Mouse (Mus musculus) spleen, postnatal 36 days (tissue): ENCODE measurements at regions not wholly inside any gene's neighbourhood (a gene's known extent, or its start where the extent isn't known, plus 50 kb on each side); places are given as distances from the start of the nearest gene placed in this dataset.

ENCODE experiments used
- DNase-seq, 2 experiments: peaks; one replicate each; pipeline ENCODE4 v3.0.0; 2022; ENCODE audit warnings: low spot score in 2 of 2, mixed read lengths in 1 of 2

DNA sequence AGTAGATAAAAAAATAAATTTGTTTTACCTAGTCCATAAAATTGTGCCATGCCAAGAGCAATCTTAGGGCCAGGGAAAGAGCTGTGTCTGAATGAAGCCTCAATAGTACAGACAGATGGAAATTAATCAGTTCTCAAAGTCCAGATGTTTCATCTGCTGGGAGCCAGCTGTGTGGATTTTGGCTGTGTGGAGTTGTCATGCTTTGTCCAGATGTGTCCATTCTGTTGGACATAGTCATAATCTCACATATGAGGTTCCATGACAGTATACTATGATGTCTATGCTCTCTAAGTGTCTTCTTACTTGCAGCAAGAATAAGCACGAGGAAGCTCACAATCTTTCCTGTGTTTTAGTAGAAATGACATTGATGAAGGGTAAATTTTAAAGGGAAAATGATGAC, 105.8 kb upstream of the 4933415F23Rik start:
- DNase-seq, result no peak

DNA sequence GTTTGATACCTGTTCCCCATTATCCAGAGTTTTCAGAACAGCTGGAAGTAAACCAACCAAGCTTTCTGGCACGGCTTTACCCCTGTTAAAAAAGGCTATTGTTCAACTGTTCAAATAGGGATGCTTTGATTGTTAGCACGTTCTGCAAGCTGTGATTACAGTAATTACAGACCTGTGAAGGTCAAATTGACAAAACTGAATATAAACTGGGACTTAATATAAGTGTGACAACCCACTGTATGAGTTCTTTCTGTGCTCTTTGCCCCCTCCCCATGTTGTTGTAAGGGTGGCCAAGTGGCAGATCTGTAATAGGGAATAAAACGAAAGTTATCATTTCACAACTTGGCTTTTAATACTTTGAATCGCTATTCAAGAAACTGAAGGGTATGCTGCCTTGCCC, 105.0 kb upstream of the 4933415F23Rik start:
- DNase-seq, result no peak

DNA sequence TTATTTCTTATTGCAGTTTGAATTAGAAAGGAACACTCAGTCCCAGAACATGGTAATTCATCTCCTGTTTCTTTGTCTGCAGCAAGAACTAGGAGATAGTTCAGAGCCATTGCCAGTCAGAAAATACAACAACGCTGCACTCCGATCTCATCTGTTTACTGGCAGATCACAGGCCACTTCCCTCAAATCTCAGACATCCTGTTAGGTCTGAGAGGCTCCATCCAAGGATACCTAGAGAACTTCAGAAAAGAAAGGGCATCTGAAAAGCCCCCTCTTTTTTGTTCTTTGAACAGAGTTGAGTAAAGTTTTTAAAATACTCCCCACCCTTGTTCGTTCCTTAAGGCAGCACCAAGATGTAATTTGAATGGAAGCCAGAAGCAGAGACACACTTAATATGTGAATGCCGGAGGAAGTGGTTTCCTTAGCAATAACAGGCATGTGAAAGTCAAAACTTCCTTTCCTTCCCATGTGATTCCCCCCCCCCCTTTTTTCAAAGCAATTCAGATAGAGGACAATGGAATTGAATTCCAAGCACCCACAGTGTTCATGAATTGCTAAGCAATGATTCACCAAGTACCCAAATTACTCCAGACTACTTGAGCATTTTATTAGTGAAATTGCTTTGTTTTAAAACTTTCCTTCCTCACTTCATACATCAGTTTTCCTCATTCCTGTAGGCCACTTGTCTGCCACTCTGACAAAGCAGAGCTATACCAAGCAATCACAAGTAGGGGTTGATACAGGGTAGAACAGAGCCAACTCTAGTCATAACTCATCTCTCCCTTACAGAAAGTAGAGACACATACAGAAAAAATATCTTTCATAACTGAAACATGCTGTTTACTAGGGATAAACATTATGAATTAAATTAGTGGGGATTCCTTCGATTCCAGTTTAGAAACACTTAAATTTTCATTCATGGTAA, 100.7 kb upstream of the 4933415F23Rik start:
- no peak for DNase-seq

DNA sequence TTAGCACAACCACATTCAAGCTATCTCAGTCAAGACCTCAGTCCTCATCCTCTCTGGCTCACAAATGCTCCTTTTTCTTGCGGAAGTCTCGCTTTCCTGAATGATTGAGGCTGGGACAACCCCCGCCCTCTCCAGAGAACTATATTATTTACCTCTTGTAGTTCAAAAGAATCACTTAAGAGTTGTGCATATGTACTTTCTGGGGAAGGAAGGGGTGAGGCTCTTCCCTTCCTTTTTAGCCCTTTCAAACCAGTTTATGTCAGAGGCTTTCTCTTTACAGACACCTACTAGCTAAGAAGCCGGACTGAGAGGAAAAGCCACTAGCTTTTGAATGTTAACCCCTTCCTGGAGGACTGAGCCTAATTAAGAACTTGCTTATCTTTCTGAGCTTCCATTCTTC, 98.4 kb upstream of the 4933415F23Rik start:
- DNase-seq, result no peak

DNA sequence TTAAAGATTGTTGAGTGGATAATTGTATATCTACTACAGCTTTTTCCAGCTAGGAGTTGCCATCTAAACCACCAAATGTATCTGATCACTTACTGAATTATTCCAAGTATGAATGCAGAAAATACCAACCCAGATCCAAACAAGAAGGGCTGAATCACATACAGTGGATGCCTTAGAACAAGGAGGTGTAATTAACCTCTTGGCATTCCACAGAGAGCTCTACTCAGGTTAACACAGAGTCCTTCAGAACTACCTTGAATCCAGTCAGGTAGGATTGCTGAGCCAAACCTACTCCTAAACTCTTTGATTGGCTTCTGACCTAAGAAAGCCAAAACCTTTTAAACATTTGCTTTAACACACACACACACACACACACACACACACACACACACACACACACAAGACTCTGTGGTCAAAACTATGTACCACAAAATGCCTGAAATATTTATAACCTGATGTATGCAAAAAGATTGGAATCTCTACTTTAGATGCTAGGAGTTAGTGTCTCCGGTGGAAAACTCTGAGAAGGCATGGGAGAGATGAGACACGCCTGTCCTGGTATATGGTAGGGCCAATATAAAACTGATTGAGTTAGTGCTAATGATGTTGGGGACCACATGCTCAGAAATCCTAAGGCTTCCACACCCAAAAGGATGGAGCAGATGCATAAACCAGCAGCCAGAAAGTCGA, 88.4 kb upstream of the 4933415F23Rik start:
- DNase-seq, result no peak

DNA sequence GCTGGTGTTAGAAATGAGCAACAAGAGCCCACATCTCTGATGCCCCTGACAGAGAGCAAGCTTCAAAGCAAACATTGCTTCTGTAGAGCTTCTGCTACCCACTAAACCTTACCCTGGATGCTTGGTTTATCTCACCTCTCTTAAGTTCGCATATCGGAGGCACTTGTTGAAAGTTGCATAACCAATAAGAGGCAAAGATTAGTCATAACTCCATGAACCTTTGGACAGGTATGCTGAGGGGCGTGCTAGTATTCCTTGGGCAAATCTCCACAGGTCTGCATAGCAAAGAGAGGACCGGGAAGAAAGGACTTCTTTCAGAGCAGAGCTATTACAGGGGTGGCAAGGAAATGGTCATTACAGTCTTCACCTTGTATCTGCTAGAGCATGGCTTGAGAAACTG, 87.7 kb upstream of the 4933415F23Rik start:
- no peak for DNase-seq

DNA sequence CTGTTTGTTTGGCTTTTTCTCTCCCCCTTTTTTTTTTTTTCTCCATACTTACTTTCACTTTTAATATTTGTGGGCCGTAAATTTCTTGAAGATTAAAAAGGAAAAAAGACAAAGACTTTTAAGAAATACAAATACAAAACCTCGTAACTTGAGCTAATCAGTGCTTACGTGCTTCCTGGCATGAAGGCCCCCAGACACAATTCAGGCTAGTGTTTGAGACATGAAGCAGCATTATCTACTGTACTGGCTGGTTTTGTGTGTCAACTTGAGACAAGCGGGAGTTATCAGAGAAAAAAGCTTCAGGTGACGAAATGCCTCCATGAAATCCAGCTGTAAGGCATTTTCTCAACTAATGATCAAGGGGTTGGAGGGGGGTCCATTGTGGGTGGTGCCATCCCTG, 86.2 kb upstream of the 4933415F23Rik start:
- no peak for DNase-seq

DNA sequence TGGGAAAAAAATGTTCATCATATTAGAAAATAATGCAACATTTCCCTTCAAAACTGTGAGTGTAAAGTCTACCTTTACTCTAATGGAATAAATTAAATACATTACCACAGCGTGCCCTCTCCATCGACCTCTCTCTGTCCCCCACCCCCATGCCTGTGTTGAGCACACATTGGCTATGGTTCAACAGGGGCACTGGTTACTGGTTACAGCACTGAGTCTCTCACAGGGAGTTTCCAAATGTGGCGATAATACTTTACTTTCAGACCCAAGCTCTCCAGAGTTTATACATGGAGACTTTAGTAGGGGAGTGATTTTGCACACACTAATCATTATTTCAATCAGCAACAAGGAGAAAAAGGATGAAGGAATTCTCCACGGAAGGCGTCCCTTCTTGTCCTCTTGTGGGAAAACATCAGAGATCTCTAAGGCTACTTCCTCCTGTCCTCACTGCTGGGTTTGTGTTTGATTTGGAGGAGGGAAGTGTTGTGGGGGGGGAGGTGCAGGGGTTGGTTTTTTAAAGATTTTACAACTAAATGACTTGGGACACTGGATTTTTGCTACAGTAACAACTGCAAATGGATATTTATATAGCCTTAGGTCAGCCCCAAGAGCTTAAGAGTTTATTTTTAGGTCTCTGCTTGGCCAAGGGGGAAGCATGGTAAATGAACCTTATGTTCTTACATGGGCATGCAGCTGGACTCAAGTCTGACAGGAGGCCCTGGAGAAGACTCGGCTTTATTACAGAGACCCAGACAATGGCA, 85.6 kb upstream of the 4933415F23Rik start:
- no peak for DNase-seq

DNA sequence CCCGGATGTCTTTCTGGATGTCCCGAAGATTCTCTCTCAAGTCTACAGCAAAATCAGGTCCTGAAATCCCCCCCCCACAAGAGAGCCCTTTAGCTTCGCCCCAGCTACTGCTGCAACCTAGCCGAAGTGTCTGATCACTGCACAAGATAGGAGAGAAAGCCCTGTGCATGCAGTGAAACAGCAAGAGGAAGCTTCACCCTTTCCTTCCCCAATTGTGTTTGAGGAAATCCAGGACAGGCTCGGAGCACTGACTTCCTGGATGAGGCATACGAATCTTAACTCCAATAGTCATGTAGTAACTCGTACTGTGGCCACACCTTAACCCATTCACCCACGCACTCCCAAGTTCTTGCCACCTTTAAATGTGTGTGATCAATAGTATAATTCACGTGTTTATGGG, 82.7 kb upstream of the 4933415F23Rik start:
- no peak for DNase-seq

DNA sequence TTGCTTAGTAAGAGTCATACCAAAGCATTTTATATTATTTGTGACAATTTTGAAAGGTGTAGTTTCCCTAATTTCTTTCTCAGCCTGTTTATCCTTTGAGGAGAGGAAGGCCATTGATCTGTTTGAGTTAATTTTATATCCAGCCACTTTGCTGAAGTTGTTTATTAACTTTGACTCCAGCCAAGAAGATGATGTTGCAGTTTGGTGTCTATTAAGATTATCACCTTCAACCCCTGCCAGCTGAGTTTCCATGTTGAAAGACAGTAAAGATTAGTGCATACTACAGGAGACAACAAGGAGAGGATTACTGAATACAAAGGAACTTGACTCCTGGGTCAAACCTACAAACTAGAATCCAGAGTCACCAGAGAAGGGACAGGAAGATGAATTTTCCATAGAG, 80.5 kb upstream of the 4933415F23Rik start:
- DNase-seq, result no peak

DNA sequence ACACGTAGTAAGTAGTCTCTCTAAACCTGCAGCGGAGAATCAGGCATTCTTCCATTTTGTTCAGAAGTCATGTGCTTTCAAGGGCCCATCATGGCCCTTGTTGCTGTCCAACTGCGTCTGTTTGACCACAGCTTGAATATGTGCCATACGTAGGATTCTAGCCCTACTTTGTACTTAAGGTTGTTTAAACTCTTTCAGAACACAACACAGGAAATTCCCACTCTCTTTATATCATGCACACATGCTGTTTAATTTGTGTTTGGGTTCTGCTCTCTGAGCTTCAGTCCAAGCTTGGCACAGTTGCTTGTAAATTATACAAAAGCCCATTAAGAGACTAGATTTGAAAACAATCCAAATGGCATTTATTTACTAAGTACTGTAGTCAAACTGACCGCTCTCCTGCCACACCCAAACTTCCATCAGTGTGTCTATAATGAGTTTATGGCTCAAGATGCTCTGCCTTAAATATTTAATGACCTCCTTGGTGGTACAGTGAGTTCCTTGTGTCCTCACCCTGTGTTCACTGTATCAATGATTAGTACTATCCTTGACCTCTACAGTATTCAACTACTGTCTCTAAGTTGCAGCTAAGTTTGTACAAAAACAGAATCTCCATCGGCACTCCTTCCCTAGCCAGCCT, 76.4 kb upstream of the 4933415F23Rik start:
- DNase-seq, result no peak

DNA sequence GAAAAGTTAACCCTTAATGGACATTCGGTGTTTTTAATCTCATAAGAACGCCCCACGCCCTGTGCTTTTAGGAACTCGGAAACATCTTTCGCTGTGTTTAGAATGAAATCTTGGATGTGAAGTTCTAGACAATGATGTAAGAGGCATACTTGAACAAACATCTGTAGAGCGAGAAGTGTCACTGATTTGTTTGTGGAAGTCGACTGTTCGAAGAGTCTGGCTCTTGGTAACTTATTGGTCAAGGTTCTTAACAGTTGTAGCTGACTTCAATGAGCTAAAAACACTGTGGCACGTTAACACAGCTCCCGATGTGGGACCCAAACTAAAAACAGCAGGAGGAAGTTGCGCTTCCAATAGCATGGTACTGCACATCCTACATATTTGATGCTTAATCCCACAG, 72.0 kb upstream of the 4933415F23Rik start:
- no peak for DNase-seq

DNA sequence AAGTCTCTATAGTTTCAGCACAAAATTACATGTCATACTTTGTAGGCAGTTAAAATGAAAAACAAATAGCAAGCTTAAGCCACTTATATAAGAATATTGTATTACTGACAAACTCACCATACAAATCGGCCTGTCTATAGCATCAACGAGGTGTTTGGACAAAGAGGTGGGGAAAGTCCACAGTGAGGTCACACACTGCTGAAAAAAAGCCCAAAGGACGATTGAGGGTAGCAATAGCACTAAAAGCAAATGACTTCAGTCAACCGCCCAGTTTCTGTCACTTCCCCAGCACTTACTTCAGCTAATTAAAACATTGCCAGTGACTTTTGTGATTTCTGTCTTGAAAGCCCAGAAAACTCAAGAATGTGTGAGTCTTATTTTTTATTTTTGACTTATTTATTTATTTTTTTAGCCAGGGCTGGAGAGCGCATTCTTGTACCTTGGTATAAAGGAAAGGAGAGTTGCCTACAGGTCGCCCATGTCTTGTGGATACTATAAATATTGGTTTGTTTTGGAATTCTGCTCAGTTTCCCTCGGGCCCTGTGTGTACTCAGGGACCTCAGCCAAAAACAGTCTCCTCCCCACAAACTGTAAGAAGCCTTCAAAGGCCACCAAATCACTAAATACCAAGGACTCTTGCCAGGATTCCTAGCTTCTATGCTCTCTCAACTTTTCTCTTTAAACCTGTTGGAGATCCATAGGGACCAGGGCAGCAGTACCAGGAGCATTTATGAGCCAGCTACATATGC, 71.2 kb upstream of the 4933415F23Rik start:
- no peak for DNase-seq

DNA sequence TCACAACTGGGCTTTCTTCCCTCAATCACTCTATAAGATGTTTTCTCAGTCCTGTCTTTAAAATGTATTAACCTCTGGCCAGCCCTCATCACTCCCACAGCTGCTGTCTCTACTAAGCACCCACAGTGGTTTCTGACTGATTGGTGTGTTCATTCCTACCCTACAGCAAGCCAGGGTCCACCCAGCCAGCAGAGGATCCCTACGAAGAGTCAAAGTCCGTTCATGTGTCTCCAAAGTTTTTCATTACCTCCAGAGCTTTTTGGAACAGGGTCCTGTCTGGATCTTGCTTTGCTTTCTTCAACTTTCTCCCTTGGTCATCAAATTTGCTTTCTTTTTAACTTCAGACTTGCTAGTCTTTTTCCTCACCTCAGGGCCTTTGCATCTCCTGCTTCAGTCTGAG, 69.3 kb upstream of the 4933415F23Rik start:
- no peak for DNase-seq

DNA sequence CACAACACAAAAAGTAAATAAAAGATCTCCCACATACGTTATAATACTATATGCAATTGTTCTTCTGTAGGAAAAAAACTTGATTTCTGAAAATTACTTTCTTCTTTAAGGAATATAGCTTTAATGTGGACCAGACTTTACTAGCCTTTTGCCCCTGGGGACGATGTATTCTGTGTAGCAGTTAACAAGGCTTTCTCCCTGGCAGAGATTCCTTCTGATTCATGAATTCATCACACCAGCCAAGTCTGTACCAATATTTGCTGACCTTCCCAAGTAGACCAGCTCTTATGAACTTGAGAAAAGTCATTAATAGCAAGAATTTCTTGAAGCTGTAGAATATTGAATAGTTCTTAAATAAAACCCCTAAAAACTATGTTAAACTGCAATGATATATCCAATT, 68.7 kb upstream of the 4933415F23Rik start:
- no peak for DNase-seq

DNA sequence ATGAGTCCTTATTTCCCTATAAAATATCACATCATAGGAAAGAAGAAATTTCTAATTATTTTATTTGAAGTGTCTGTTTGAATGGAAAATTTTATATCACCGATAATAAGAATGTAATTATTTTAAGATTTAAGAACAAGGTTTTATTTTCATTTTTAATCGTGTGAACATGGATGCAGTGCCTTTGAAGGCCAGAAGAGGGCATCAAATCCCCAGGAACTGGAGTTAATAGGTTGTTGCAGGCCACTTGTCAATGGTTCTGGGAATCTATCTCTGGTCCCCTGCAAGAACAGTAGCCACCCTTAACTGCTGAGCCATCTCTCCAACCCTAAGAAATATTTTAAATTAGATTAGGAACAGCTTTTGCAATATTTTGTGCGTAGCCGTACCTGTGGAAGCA, 66.5 kb upstream of the 4933415F23Rik start:
- DNase-seq, result no peak

DNA sequence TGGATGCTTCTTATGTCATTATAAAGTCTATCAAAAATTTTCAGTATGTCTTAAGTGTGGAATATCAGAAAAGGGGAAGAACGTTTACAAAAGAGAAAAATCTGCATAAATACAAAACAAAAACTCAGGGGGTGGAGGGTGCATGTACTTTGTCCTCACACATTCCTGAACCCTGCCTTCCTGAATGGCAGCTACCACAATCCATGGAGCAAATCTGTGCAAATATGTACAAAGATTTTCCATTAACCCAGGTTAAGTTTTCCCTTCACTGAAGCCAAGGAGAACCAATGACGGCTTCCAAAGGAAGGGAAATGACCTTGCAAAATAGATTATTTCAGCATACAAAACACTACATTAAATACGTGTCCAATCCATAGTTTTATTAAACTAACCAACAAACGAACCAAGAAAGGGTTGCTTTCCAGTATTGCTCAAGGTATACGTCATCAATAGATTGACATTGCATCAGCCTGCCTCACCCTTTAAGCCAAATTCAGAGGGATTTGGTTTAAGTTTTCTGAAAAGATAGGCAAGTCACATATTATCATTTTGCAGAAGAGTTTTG, 61.4 kb upstream of the 4933415F23Rik start:
- DNase-seq, result no peak

DNA sequence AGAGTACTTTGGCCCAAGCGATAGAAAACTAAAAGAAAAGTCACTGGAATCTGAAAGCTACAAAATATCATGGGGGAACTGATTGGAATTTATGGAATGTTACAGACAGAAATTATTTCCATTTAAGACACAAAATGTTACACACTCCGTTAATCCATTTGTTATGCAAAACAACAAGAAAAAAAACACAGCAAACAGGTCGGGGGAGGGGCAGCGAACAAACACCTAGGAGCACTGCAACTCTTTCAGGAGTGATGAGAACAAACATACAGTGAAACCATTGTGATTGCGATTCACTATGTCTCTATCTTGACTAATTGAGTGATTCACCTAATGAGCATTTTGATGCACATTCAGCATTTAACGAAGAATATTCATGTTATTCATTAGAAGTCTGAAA, 60.7 kb upstream of the 4933415F23Rik start:
- DNase-seq, result no peak
